Mouse (Mus musculus): ENCODE measurements at regions not wholly inside any gene's neighbourhood (a gene's known extent, or its start where the extent isn't known, plus 50 kb on each side); places are given as distances from the start of the nearest gene placed in this dataset.

GRCm38 (mm10) chr11:20404476-20404875 lies 72.0 kb upstream of the Slc1a4 start (continued):
- TF ChIP-seq MEF2A (IDR thresholded peaks at IDR 0.05; ENCODE audit: extremely low read depth, insufficient replicate concordance, low read depth, low read length, poor library complexity, severe bottlenecking) = no peak
- TF ChIP-seq TCF12 (IDR thresholded peaks at IDR 0.05; ENCODE audit: low read depth, low read length) = no peak

GRCm38 (mm10) chr11:20418141-20418540 lies 85.6 kb upstream of the Slc1a4 start:
- no peaks in the 10 kb centered on the region for H3K79me2 ChIP-seq (ENCODE audit: control insufficient read depth, insufficient read depth, low read length, poor library complexity)
- DNase-seq (ENCODE audit: low read depth, low spot score) = no peak

GRCm38 (mm10) chr11:20420876-20421275 lies 88.4 kb upstream of the Slc1a4 start:
- no peak for DNase-seq (ENCODE audit: low read depth, low spot score)
- no peak overlapping the region for H3K9ac ChIP-seq (ENCODE audit: control insufficient read depth, low read depth, low read length, poor library complexity, severe bottlenecking)
- H3K79me2 ChIP-seq (ENCODE audit: control insufficient read depth, insufficient read depth, low read length, poor library complexity) = no peaks in the 10 kb centered on the region
- H3K9me3 ChIP-seq (replicated peaks; ENCODE audit: insufficient read depth, low read length) = no peaks in the 10 kb centered on the region
- H3K4me3 ChIP-seq (ENCODE audit: control insufficient read depth in 1 of 2, insufficient read depth in 1 of 2, low read depth in 2 of 2, low read length in 2 of 2) = no peak overlapping the region; a peak in 1 of 4 replicates
- no peaks in the 10 kb centered on the region; a peak in 1 of 4 replicates for H3K27me3 ChIP-seq (ENCODE audit: control insufficient read depth in 1 of 2, insufficient read depth in 2 of 2, low read length in 2 of 2)
- no peaks in the 10 kb centered on the region for H3K4me1 ChIP-seq (ENCODE audit: control insufficient read depth in 1 of 2, insufficient read depth in 2 of 2, low read length in 2 of 2)
- no peak overlapping the region for H3K27ac ChIP-seq (ENCODE audit: control insufficient read depth, low read depth, low read length)
- H3K36me3 ChIP-seq (ENCODE audit: control insufficient read depth in 1 of 2, insufficient read depth in 2 of 2, low read length in 2 of 2) = no peaks in the 10 kb centered on the region
- TF ChIP-seq JUND (IDR thresholded peaks at IDR 0.05; ENCODE audit: low read depth, low read length) (no peak), CTCF (IDR thresholded peaks at IDR 0.05 in 2 of 3, conservative IDR thresholded peaks at IDR 0.05 in 1 of 3; ENCODE audit: control insufficient read depth in 1 of 3, insufficient read depth in 1 of 3, low read depth in 2 of 3, low read length in 3 of 3, poor library complexity in 1 of 3, severe bottlenecking in 1 of 3) (no peak), ZMIZ1 (IDR thresholded peaks at IDR 0.05; ENCODE audit: low read depth, low read length) (no peak), SIN3A (IDR thresholded peaks at IDR 0.05; ENCODE audit: low read length) (no peak), MAZ (IDR thresholded peaks at IDR 0.05; ENCODE audit: low read depth, low read length) (no peak), ZC3H11A (IDR thresholded peaks at IDR 0.05; ENCODE audit: low read depth, low read length) (no peak), POLR2AphosphoS2 (IDR thresholded peaks at IDR 0.05; ENCODE audit: low read length) (no peak), RCOR1 (IDR thresholded peaks at IDR 0.05; ENCODE audit: low read depth, low read length) (no peak), BHLHE40 (IDR thresholded peaks at IDR 0.05; ENCODE audit: borderline replicate concordance, low read depth, low read length) (no peak), MAX (IDR thresholded peaks at IDR 0.05; ENCODE audit: low read length) (no peak), RAD21 (IDR thresholded peaks at IDR 0.05; ENCODE audit: low read depth, low read length) (no peak), MYB (IDR thresholded peaks at IDR 0.05; ENCODE audit: low read depth, low read length) (no peak), NELFE (IDR thresholded peaks at IDR 0.05; ENCODE audit: low read depth, low read length) (no peak), EP300 (IDR thresholded peaks at IDR 0.05; ENCODE audit: low read depth in 1 of 2, low read length in 2 of 2) (no peak), MYC (IDR thresholded peaks at IDR 0.05; ENCODE audit: low read depth, low read length) (no peak), NRF1 (IDR thresholded peaks at IDR 0.05; ENCODE audit: insufficient read depth, low read depth, low read length, poor library complexity, severe bottlenecking) (no peak), POLR2AphosphoS5 (IDR thresholded peaks at IDR 0.05; ENCODE audit: borderline replicate concordance, low read depth, low read length) (no peak), TBP (IDR thresholded peaks at IDR 0.05; ENCODE audit: low read depth, low read length) (no peak), E2F4 (IDR thresholded peaks at IDR 0.05; ENCODE audit: borderline replicate concordance, low read depth, low read length) (no peak)

More at GRCm38 (mm10) chr11:20418141-20418540, 85.6 kb upstream of the Slc1a4 start:
- Histone ChIP-seq H3K4me3 (ENCODE audit: control insufficient read depth in 1 of 2, insufficient read depth in 1 of 2, low read depth in 2 of 2, low read length in 2 of 2) (no peak overlapping the region), H3K9me3 (replicated peaks; ENCODE audit: insufficient read depth, low read length) (no peaks in the 10 kb centered on the region), H3K36me3 (ENCODE audit: control insufficient read depth in 1 of 2, insufficient read depth in 2 of 2, low read length in 2 of 2) (no peaks in the 10 kb centered on the region), H3K27ac (ENCODE audit: control insufficient read depth, low read depth, low read length) (no peak overlapping the region), H3K27me3 (ENCODE audit: control insufficient read depth in 1 of 2, insufficient read depth in 2 of 2, low read length in 2 of 2) (no peaks in the 10 kb centered on the region; a peak in 1 of 4 replicates), H3K9ac (ENCODE audit: control insufficient read depth, low read depth, low read length, poor library complexity, severe bottlenecking) (no peak overlapping the region), H3K4me1 (ENCODE audit: control insufficient read depth in 1 of 2, insufficient read depth in 2 of 2, low read length in 2 of 2) (no peaks in the 10 kb centered on the region)
- TF ChIP-seq POLR2AphosphoS2 (IDR thresholded peaks at IDR 0.05; ENCODE audit: low read length) = no peak
- TF ChIP-seq GATA1 (IDR thresholded peaks at IDR 0.05; ENCODE audit: low read depth, low read length) = no peak
- no peak for TF ChIP-seq GABPA (IDR thresholded peaks at IDR 0.05; ENCODE audit: low read depth, low read length)
- TF ChIP-seq ZMIZ1 (IDR thresholded peaks at IDR 0.05; ENCODE audit: low read depth, low read length) = no peak
- no peak for TF ChIP-seq SMC3 (IDR thresholded peaks at IDR 0.05; ENCODE audit: low read depth, low read length)

Measured in MEL (cell line).